Mouse (Mus musculus) spleen, adult 2 months (tissue): Measurements from ENCODE around the gene Fezf2.

ENCODE experiments used
- CTCF ChIP-seq: fragments of 200-500 bp; IDR thresholded peaks from 2 replicates; pipeline ENCODE4 v1.5.1; 2011; ENCODE audit warnings: mild to moderate bottlenecking, inconsistent platforms; ENCODE audit not compliant: insufficient read depth, insufficient read length, insufficient replicate concordance; ENCODE audit errors: extremely low read depth
- POLR2A ChIP-seq: fragments of 200-500 bp; IDR thresholded peaks from 2 replicates; pipeline ENCODE4 v1.6.1; 2011; ENCODE audit warnings: low read depth, low read length, inconsistent platforms

GRCm38 (mm10) chr14:12299654-12300053 lies 48.3 kb downstream of the Fezf2 start:
- TF ChIP-seq POLR2A (no peak), CTCF (no peak)
